Mouse (Mus musculus): ENCODE measurements around the gene Tmem159.
A peak's percentile ranks its signal among the peaks of the same experiment; 100 is the strongest.

The Tmem159 gene

DNA sequence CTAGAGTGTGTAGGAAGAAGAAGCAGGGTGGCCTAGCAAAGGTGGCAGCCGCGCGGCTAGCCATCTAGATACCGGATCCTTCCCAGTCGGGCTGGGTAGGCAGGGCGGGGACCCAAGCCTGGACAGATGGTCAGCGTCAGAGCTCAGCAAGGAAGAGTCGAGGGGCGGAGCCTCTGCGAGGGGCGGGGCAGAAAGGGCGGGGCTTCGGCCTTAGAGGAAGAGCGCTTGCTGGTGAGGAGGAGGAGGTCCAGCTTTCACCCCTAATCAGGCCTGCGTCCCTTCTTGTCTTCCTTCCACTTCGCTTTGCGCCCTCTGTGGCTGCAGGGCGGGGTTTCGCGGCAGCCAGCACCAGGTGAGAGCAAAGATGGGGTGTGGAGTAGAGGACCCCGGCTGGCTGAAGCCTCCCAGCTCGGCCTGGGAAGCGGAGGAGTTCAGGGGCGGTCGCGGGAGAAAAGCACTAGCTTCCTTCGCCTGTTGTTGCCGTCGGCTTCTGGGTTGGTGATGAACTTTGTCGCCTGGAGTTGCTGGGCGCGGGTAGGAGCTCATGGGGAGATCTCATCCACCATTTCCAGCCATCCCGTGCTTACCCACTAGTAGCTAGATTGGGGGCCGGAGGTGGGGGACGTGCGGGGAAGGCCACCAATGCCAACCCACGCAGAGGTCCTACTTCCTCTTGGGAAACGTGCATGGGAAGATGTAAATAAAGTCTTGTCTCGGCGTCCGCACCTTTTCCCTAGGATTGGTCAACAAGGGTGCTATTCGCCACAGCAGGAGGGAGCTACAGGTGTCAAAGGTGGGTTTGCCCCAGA is at the start of gene Tmem159:
TSS of gene Tmem159 (plus strand) at position 190 of the 809 bp plus-strand sequence.
- no peak for DNase-seq (ENCODE audit: extremely low read depth, low read depth, low spot score)

DNA sequence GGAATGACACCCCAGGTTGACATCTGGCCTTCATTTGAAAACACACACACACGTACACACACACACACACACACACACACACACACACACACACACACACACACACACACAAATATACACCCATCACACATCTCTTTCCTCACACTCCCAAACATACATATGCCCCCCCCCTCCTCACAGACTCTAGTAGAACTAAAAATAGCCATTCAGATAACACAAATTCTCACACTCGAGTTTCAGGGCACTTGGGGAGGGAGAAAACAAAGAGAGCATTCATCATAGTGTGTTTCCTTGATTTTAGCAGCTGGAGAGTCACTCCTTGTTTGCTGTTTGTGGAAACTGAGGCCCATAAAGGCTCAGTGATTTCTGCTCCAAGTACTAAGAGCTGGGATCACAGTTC is 48.1 kb upstream of the Tmem159 start:
- no peak for DNase-seq (ENCODE audit: extremely low read depth, low read depth, low spot score)

DNA sequence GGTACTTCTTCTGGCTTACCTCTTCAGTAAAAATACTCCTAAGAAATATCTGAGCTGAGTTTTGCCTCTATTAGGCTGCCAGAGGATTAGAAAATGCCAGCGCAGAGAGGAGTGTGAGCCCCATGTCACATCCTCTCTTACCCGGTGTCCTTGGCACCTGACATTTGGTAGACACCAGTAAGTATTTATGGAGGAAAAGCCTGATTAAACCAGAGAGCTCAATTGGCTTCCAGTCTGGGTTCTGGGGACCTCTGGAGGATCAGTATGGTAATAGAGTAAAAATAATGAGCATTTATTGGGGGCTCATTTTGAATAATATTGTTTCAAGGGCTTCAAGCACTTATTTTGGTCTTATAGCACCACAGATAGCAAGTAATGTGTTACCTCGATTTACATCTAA is 46.7 kb upstream of the Tmem159 start:
- no peak for DNase-seq (ENCODE audit: extremely low read depth, low read depth, low spot score)

DNA sequence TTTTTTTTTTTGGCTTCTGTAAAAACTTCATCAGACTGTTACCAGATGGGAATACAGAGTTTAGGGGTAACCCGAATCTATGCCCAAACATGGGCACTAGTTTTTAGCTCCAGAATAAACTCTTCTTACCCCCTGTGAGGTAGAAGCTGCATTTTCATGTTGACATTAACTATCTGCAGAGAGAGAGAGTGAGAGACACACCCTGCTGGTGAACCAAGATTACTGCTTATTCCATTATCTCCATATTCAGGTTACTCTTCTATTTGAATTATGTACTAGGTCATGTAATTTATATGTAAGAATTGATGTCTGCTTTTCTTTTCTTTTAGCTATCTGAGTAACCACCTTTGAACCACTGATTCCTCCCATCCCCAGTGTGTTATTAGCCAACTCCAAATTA is 38.1 kb upstream of the Tmem159 start:
- no peak for DNase-seq (ENCODE audit: extremely low read depth, low read depth, low spot score)

DNA sequence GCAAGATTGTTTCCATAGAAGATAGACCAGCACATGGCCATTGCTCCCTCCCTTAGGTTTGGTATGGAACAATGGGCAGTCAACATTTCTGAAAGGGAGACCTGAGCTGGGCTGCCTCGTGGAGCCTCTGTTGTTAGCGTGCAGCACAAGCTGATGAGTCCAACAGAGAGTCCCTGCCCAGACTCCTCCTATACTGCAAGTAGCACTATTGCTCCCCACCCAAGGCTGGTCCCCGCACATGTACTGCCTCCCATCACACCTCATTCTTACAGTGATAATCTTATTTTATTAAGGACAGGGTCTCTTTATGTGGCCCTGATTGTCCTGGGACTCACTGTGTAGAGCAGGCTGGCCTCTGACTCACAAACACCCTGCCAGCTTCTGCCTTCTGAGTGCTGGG is 34.0 kb upstream of the Tmem159 start:
- no peak for DNase-seq (ENCODE audit: extremely low read depth, low read depth, low spot score)

DNA sequence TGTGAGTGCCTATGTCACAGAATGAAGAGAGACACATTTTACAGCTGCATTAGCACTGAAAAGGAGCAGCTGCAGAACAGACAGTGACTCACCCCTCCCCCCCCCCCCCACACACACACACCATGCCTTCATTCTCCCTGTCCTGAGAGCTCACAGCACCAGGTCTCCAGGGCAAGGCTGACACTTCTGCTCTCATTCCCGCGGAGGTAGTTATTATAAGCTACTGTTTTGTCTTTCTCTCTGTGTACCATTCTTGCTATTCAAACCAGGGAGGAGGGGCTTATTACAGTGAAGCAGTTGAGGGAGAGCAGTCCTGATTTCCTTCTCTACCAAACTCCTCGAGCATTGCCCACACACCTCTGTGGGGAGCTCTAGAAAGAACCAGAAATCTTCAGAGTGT is 33.0 kb upstream of the Tmem159 start:
- no peak for DNase-seq (ENCODE audit: extremely low read depth, low read depth, low spot score)

DNA sequence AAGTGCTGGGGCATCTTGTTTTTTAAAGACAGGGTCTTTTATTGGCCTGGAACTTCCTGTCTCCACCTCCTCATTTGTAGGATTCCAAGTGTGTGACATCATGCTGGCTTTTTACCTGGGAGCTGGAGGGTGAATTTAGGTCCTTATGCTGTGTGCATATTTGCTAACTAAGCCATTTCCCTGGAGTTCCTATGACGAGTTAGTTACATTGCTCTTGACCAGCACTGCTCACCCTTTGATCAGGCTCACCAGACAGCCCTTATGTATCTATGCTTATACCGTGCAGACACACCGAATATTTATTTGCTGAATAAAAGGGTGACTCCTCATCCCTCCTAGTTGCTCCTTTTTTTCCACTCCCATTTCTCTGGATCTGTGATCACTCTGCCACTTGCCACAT is 22.0 kb upstream of the Tmem159 start:
- DNase-seq (ENCODE audit: extremely low read depth, low read depth, low spot score): no peak

DNA sequence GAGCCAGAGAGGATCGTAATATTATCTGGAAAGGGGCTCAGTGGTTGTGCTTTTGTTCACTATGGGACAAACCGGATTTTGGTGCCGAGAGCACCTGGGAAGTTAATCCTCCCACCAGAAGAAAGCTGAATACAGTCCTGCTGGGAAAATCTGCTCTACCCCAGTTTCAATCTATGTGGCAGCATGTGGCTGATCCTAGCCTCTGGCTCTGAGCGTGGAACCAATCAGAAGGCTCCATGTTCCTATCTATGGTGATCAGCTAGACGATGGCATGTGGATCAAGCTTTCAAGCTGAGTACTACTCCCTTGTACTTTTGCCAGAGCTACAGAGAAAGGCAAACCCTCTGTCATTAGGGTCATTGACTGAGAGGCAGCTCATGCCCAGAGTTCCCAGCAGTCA is 9.1 kb upstream of the Tmem159 start:
- DNase-seq (ENCODE audit: extremely low read depth, low read depth, low spot score): no peak

DNA sequence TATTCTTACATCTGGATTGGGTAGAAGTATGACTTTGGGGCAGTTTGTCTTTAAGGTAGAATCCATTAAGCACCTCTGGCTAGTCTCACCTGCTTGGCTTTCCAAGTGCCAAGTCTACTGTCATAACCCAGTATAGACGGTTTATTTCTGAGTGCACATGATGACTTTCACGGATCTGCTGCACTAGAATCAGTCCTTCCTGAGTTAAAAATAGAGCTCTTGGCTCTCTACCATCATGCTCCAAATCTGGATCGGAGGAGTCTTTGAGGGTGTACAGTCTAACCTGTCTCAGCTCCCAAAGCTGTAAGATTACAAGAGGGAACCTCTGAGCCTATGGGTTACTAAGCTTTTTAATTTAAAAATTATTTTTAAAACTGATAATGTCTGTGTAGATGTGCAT is 7.9 kb upstream of the Tmem159 start:
- DNase-seq (ENCODE audit: extremely low read depth, low read depth, low spot score): no peak

DNA sequence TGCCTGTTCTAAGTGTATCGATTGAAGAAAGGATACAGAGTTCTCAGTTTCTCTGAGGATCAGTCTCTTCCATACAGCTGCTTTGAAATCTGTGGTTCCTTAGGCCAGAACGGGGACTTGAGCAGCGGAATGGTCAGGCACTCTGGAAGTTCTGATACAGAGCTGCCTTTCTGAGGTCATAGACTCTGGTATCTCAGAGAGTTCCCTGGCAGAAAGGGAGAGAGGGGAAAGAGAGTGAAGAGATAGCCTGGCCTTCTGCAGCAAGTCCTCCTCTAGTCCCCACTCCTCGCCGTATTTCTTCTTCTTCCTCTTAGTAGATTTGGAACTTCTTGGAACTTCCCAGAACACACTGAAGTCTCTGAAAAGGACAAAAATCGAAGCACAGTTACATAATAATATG is 7.0 kb upstream of the Tmem159 start, which contains the start of gene Dnah3:
TSS of gene Dnah3 (minus strand) at position 101 of the 400 bp plus-strand sequence.
- no peak for DNase-seq (ENCODE audit: extremely low read depth, low read depth, low spot score)

DNA sequence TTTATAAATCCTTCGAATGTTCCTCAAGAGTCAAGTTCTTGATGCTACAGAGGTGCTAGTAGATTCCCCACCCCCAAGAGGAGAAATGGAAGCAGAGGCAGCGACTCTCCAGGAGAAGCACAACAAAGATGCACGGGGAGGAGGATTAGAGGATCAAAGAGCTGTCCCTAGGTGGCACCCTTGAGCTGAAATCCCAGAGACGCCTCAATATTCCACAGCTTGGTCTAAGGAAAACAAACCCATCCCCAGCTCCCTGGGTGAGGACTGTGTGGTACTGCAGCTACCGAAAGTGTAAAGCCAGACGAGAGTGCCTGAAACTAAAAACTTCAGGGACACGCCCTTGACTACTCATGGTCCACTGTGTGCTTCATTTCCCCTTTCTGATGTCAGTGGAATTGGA is 4.3 kb upstream of the Tmem159 start:
- no peak for DNase-seq (ENCODE audit: extremely low read depth, low read depth, low spot score)

DNA sequence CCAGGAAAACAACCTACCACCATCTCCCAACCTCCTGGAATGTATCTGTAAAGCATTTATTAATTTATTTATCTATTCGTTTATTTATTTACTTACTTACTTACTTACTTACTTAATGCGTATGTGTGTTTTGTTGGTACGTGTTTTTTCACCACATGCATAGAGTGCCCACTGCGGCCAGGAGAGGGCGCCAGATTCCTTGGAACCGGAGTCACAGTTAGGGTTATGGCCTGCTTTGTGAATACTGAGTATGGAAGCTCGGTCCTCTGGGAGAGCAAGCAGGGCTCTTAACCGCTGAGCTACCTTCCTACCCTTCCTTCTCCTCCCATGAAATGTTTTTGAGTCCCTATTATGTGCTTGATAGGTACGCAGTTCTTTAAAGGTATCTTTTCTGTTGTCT is 3.8 kb upstream of the Tmem159 start:
- DNase-seq (ENCODE audit: extremely low read depth, low read depth, low spot score): no peak

DNA sequence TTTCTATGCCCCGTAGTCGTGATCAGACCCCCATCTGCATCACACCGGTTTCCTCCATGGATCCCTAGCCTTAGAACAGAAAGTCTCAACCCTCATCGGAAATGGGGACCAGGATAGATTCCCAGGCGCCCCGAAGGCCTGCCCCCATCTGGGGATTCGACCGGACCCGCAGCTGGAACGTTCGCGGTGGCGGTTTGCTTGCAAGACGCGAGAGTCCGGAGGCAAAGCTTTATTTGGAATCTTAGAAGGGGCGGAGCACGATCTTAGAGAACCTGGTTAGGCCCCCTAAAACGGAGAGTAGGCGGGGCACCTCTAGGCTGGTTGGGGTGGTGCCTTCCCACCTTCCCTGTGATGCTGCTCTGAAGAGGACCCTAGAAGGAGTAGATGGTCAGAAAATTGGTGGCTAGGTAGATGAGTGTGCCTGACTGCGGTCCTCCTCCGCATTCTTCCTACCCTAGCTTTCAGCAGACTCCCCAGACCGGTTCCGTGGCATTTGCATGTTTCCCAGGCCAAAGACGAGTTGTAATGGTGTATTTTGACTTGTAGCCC is 940 bp downstream of the Tmem159 start:
- peak; percentile 68 for DNase-seq (ENCODE audit: extremely low read depth, low read depth, low spot score)

DNA sequence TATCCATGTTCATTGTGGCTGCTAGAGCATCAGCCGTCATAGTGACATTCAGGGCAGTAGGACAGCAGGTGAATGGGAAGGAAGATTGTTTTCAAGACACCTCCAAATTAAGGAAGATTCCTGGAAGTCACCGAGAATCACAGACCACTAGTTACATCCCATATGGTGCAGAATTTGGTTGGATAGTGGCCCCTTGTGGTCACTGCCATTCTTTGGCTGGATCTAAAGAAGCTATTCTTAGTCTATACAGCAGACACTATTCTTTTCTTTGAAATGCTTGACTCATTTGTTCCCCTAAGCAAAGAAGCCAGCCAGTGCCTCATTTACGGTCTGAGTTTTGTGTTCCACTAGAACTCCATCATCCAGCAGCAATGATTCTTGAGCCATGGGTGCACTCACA is 2.8 kb downstream of the Tmem159 start:
- no peak for DNase-seq (ENCODE audit: extremely low read depth, low read depth, low spot score)

DNA sequence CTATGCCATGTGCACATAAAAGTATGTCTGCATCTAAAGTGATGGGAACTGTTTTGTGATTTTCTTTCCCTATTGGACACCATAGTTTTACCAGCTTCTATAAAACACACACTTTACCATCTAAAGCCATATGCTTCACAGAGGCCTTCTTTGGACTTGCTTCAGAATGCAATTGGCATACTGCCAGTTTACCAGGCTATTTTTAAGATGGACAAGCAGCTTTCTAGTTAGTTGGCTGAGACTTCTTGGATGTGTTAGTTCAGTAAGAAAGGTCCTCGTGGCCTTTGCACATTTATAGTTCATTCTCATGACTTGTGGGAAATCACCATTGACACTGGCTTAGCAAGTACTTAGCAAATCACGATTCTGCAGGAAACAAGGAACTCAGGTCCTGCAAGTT is 4.2 kb downstream of the Tmem159 start:
- DNase-seq (ENCODE audit: extremely low read depth, low read depth, low spot score): no peak

DNA sequence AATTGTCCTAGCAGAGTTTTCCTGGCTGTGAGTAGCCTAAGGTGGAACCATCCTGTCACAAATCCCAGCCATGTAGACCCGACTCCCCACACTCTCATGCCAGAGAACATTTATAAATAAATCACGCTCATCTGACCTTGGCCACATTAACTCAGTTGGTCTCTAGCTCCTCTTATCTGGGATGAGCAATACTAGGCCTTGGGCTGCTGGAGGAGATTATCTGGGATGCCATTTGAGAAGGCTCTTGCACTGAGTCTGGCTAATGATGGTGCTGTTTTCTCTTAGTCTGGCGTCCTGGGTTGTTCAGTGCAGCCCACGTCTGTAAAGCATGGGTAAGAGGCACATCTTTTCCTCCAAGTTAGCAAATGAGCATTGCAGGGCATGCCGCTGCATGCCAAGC is 7.5 kb downstream of the Tmem159 start:
- DNase-seq (ENCODE audit: extremely low read depth, low read depth, low spot score): no peak

DNA sequence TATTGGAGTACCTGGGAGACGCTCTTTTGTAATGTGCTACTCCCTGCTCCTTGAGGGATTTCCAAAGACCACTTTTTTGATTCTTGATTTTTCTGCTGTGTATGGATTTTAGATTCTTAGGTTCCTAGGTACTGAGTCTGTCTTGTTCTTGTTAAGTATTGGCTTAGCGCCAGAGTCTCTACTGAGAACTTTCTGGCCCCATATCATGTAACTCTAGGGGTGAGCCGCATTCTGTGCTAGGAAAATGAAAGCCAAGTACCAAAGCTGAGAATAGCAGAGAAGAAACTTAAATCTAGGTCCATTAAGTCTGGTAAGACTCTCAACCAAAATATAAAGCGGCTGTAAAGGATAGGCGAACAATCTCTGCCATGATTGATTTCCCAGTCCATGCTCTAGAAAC is 14.8 kb downstream of the Tmem159 start:
- no peak for DNase-seq (ENCODE audit: extremely low read depth, low read depth, low spot score)

DNA sequence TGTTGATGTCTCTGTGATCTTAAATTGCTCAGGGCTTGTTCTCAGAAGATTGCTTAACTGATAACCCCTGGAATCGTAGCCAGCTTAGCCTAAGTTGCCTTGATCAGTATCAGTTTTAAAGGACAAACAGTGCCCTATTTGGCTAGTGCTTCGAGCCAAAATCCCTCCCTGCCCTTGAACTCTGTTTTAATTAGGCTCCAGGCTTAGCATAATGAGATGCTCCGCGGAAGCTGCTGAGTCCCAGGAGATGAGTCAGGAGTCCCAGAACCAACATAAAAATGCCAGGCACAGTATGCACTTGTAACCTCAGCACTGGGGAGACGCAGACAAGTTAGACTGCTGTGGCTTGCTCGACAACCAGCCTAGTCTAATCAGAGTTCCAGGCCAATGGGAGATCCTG is 15.4 kb downstream of the Tmem159 start:
- peak; percentile 58 for DNase-seq (ENCODE audit: extremely low read depth, low read depth, low spot score)

DNA sequence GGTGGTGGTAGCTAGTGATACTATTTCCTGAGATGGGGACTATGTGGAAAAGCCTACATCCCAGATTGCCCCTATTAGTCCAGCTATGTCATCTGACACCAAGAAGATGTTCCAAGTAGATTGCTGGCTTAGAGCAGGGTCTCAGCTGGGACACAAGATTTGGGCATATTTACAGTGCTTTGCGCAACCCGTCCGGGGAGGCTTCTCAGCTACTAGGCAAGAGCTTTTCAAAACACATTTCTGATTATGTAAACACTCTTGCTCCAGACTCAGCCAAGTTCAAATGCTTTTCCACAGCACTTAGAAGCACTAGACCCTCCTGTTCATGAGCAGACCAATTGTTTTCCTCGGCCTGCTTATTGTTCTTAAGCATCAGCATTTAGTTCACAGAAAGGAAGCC is 21.6 kb downstream of the Tmem159 start:
- DNase-seq (ENCODE audit: extremely low read depth, low read depth, low spot score): no peak

DNA sequence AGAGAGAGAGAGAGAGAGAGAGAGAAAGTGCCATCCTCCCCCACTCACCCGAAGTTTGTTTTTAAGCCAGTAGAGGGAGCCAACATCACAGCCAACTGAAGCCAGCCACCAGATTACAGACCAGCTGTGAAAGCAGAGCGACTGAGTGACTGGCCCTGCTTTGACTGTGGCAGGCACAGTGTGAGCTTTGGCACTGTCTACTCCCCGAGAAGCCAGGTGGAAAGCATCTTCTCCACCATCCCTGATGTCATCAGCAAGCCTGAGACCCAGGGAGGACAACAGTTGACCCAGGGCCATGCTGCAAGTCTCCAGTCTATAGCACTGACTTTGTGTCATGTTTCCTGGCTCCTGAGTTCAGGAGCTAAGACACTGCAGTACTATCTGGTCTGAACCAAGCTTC is 22.7 kb downstream of the Tmem159 start:
- DNase-seq (ENCODE audit: extremely low read depth, low read depth, low spot score): no peak

DNA sequence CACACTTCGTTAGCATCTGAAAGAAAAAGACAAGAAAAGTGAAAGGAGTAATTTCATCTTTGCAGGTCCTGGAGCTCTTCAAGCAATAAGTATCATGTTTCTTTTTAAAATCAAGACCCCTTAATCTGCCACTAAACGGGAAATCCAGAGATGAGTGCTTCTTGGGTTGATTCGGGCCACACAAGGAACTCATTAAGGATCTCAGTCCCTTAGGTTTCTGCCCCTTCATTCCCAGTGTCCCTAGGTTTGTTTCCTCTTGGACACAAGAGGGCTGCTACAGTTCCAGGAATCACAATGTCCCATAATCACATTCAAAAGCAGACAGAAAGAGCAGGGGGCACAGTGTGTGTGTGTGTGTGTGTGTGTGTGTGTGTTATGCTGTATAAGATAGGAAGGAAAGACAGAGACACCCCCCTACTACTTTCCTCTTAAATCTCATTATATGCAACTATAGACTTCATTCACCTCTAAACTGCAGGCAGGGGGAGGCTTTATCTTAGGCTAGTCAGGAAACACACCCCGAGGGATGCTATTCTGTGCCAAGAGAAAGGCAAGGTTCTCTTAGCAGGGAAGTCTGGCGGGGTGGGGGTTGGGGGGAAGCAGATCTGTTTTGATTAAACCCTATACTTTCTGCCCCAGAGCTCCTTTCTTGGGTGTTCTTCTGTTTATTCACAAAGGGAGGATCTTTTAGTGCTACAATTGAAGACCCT is 25.0 kb downstream of the Tmem159 start:
- no peak for DNase-seq (ENCODE audit: extremely low read depth, low read depth, low spot score)

DNA sequence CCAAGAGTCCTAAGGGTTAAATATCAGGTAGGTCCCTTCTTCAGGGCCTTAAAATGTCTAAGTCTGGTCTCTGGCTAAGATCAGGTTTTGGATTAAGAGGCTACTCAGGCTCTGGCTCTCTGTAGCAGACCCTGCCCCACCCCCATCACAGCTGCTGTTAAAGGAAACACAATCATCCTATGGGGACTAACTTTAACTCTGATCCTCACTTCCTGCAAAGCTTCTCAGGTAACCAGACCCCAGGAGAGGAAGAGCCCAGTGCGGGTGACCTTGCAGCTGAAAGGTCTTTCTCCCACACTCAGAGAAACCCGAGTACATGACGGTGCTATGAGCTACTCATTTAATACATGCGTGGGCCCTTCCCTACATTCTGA is 25.5 kb downstream of the Tmem159 start:
- no peak for DNase-seq (ENCODE audit: extremely low read depth, low read depth, low spot score)

Measured in fat pad, adult 2 months (tissue).